ENCODE assay signal across 12 mouse cellular contexts in genomic region chr17:85801079-85801605, GRCm38 (mm10).
DNase-seq lines count a peak whose midpoint lies in the region; ATAC-seq lines count a peak whose summit lies in the region.
"Had no signal": no experiment of that assay in that cellular context is flagged by ENCODE, and none has a peak within 500 bp of the region (broad histone marks: within the 10 kb centered on the region; RNA-seq: fewer than 3 reads in every experiment).

No protein-coding gene starts in this region.

- H3K27me3 ChIP-seq in heart, embryonic 12.5 days (replicated peaks): peaks cover 78% of the 10 kb centered on the region
- peaks cover 87% of the 10 kb centered on the region for H3K27me3 ChIP-seq in midbrain, embryonic 12.5 days
- peaks cover 81% of the 10 kb centered on the region for H3K27me3 ChIP-seq in midbrain, embryonic 14.5 days (ENCODE audit: control insufficient read depth, insufficient read depth, low read length)
- H3K27me3 ChIP-seq in limb, embryonic 12.5 days: peaks cover 64% of the 10 kb centered on the region
- H3K27me3 ChIP-seq: CH12.LX had no signal

- peak overlapping the region; percentile 51; the same call in 1 of the 2 replicates for H3K4me3 ChIP-seq in heart, embryonic 12.5 days
- H3K4me3 ChIP-seq in midbrain, embryonic 12.5 days: peak overlapping the region; percentile 49; the same call in 1 of the 2 replicates
- H3K4me3 ChIP-seq in midbrain, embryonic 14.5 days (replicated peaks; ENCODE audit: low read depth, low read length): no peak overlapping the region
- H3K4me3 ChIP-seq in limb, embryonic 12.5 days (replicated peaks): peak overlapping the region; percentile 55
- H3K4me3 ChIP-seq: left cerebral cortex, adult 2 months had no signal

- H3K27ac ChIP-seq in heart, embryonic 12.5 days (ENCODE audit: poor library complexity, severe bottlenecking): no peak overlapping the region
- 0 out of 2 replicates have a peak overlapping the region, but pooled peaks have one; percentile 35 for H3K27ac ChIP-seq in midbrain, embryonic 12.5 days (replicated peaks)
- no peak overlapping the region for H3K27ac ChIP-seq in midbrain, embryonic 14.5 days (replicated peaks; ENCODE audit: low read depth, low read length)
- peak overlapping the region; percentile 85 for H3K27ac ChIP-seq in limb, embryonic 12.5 days
- H3K27ac ChIP-seq: left cerebral cortex, adult 2 months had no signal

- intact Hi-C loops in heart, postnatal 25 days (cut with DNase I): no loop called here

- 47% methylated on average over 14 of the region's 14 CpGs for WGBS in heart, embryonic 12.5 days
- 28% methylated on average over 14 of the region's 14 CpGs for WGBS in midbrain, embryonic 12.5 days
- 30% methylated on average over 14 of the region's 14 CpGs for WGBS in midbrain, embryonic 14.5 days
- 18% methylated on average over 14 of the region's 14 CpGs for whole genome bisulfite sequencing in limb, embryonic 12.5 days

- H3K9me3 ChIP-seq in heart, embryonic 12.5 days (replicated peaks): no peaks in the 10 kb centered on the region
- H3K9me3 ChIP-seq in midbrain, embryonic 12.5 days: no peaks in the 10 kb centered on the region
- H3K9me3 ChIP-seq in midbrain, embryonic 14.5 days (ENCODE audit: control insufficient read depth, low read length): no peaks in the 10 kb centered on the region
- no peaks in the 10 kb centered on the region for H3K9me3 ChIP-seq in limb, embryonic 12.5 days

- no peaks in the 10 kb centered on the region for H3K36me3 ChIP-seq in heart, embryonic 12.5 days
- no peaks in the 10 kb centered on the region for H3K36me3 ChIP-seq in midbrain, embryonic 12.5 days
- H3K36me3 ChIP-seq in midbrain, embryonic 14.5 days (ENCODE audit: control insufficient read depth, insufficient read depth, low read length): no peaks in the 10 kb centered on the region
- H3K36me3 ChIP-seq in limb, embryonic 12.5 days: no peaks in the 10 kb centered on the region

- peak overlapping the region; percentile 89 for H3K4me2 ChIP-seq in heart, embryonic 12.5 days
- H3K4me2 ChIP-seq in midbrain, embryonic 12.5 days (replicated peaks): peak overlapping the region; percentile 84
- no peak overlapping the region for H3K4me2 ChIP-seq in midbrain, embryonic 14.5 days (ENCODE audit: low read length)
- H3K4me2 ChIP-seq in limb, embryonic 12.5 days: peak overlapping the region; percentile 97

- no peak overlapping the region for H3K9ac ChIP-seq in heart, embryonic 12.5 days
- no peak overlapping the region; the same call in 1 of the 2 replicates for H3K9ac ChIP-seq in midbrain, embryonic 12.5 days (replicated peaks)
- H3K9ac ChIP-seq in midbrain, embryonic 14.5 days (replicated peaks; ENCODE audit: low read length): no peak overlapping the region
- peak overlapping the region; percentile 78 for H3K9ac ChIP-seq in limb, embryonic 12.5 days (replicated peaks)

- no peak for ATAC-seq in heart, embryonic 12.5 days (ENCODE audit: insufficient number of reproducible peaks, low FRiP score)
- no peak for ATAC-seq in midbrain, embryonic 12.5 days (ENCODE audit: low FRiP score, low read depth)
- no peak for ATAC-seq in midbrain, embryonic 14.5 days (ENCODE audit: low FRiP score, low TSS enrichment)
- ATAC-seq in limb, embryonic 12.5 days (ENCODE audit: insufficient number of reproducible peaks, insufficient read depth, low FRiP score, low TSS enrichment, low read depth): no peak; the same call in 1 of the 2 replicates

- peaks cover 13% of the 10 kb centered on the region for H3K4me1 ChIP-seq in heart, embryonic 12.5 days (replicated peaks)
- H3K4me1 ChIP-seq in midbrain, embryonic 12.5 days: peaks cover 21% of the 10 kb centered on the region
- H3K4me1 ChIP-seq in midbrain, embryonic 14.5 days (ENCODE audit: control insufficient read depth, insufficient read depth, low read length): peaks cover 15% of the 10 kb centered on the region
- peaks cover 49% of the 10 kb centered on the region for H3K4me1 ChIP-seq in limb, embryonic 12.5 days (replicated peaks)

- DNase-seq in heart, postnatal 25 days (ENCODE audit: low spot score): no peak
- no peak for DNase-seq in midbrain, embryonic 14.5 days
- DNase-seq in adrenal gland, postnatal 25 days: no peak
- no peak for DNase-seq in thymus, postnatal 4 days
- DNase-seq: cerebellum, adult 9-11 months; heart, adult 18-20 months; kidney, adult 8-10 months had no signal

Comparison
In these comparisons a context has a peak if more than half of its experiments do, and no peak if none do; other contexts are left out.
1. H3K27ac ChIP-seq: peak in midbrain, embryonic 12.5 days (single experiment) and limb, embryonic 12.5 days (single experiment); none in heart, embryonic 12.5 days (single experiment) and midbrain, embryonic 14.5 days (single experiment).